Mouse (Mus musculus): ENCODE measurements at regions not wholly inside any gene's neighbourhood (a gene's known extent, or its start where the extent isn't known, plus 50 kb on each side); places are given as distances from the start of the nearest gene placed in this dataset.

DNA sequence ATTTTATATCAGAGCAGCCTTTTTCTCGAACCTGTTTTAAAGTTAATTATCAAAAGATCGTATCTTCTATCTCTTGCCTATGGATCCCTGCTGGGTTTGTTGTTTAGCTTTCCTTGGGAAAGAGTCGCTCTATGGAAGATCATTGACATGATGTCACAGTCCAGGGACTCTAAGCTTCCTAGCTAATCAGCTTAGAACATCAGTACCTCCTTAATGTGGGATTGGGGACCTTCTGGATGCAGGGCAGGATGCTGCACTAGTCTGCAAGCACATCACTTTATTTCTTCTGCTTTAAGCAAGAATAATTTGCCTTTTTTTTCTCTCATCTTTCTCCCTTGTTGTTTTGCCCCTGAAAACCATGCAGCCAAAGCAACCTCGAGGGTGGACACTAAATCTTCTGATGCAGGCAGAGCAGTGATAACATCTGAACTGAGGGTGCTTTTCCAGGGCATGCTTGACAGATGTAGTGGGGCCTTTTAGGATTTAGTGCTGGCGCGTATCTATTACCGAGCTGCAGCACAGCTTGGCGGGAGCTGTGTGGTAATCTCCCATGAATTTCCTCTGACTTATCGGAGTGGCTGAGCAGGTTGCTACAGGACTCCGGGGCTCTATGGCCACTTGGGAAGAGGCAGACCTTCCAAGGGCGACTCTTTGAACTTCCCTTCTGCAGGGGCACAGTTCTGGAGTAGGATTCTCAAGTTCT lies 425.0 kb downstream of the Bcl11a start:
- no peak for DNase-seq (ENCODE audit: low read depth in 2 of 2, low spot score in 2 of 2)

DNA sequence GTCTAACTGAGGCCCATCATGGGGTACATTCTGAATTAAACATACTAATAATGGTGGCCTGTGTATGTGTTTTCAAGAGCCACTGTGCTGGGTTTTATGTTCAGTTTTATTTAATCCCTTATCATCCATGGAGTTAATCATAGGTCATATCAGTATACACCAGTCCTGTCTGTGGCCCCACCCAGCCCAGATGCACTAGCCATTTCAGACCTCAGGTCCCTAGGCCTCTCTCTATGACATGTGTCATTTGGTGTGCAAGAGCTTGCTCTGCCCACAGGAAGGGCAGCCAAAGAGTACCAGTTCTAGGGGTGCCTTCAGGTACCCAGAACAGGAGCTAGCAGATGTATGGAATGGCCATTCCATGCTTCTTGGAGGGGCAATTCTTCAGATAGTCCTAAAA lies 437.7 kb downstream of the Bcl11a start:
- no peak for DNase-seq (ENCODE audit: low read depth in 2 of 2, low spot score in 2 of 2)

DNA sequence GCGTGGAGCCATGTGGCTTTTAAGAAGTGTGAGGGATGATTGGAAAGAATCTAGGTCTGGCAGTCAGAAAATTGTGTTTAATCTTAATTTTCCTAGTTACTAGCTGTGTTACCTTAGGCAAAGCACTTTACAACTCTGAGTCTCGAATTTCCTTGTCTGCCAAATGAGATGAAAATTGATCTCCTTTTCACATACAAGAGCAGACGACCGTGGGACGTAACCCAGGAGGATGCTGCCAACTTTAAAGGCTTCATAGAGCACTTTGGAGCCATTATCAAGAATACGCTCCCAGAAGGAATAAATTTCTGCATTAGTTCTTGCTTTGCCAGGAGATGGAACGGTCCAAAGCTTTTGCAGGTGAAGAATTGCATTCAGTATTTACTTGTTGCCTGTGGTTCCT lies 457.6 kb downstream of the Bcl11a start:
- DNase-seq (ENCODE audit: low read depth in 2 of 2, low spot score in 2 of 2) = no peak

DNA sequence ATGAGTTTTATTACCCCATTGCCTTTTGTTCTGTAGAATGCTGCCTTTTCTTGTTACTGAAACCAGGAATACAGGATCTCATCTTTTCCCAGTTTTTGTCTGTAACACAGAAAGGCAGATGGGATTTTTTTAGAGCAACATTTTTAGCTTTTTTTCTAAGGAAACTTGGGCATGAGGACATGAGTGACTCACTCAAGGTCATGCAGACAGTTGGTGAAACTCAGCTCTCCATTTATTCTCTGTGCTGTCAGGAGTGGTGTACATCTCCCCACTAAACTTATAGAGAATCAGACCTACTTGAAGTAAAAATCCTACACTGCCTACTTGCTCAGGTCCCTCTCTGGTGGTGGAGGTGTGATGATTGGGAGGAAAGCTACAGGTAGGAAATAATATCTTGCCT lies 459.9 kb downstream of the Bcl11a start:
- DNase-seq (ENCODE audit: low read depth in 2 of 2, low spot score in 2 of 2) = no peak

DNA sequence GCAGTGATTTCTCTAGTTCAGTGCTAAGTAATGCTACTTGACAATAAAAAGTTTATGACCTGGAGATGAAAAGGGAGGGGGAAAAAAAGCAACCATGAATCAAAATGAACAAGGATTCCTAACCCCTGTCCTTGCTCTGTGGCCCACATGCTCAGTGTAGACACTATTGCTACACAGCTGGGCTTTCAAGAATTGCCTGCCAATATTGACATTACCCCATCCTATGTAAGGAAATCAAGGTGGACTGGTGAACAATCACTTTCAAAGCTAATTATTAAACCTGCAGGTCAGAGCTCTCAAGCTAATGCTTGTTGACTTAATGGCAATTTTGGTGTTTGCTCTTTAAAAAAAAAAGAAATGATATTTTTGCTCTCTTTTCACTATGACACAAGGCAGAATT lies 491.8 kb downstream of the Bcl11a start:
- no peak for DNase-seq (ENCODE audit: low read depth in 2 of 2, low spot score in 2 of 2)

DNA sequence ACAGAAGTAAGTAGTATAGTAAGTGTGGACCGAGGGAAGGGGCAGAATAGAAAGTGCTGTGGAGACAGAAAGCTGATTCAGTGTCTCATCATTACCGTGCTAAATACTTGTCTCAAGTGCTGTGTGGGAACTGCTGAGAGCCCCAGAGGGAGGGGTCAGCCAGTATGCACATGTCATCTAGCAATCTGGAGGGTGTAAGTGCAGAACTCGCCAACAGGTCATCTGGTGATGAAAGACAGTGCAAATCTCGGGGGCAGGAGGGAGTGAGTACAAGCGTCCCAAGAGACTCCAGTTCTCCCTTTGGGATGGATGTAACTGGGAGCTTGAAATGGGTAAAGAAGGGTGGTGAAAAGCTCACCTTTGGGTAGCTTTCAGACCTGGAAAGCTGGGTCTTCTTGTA lies 535.7 kb downstream of the Bcl11a start:
- no peak for DNase-seq (ENCODE audit: low read depth in 2 of 2, low spot score in 2 of 2)

DNA sequence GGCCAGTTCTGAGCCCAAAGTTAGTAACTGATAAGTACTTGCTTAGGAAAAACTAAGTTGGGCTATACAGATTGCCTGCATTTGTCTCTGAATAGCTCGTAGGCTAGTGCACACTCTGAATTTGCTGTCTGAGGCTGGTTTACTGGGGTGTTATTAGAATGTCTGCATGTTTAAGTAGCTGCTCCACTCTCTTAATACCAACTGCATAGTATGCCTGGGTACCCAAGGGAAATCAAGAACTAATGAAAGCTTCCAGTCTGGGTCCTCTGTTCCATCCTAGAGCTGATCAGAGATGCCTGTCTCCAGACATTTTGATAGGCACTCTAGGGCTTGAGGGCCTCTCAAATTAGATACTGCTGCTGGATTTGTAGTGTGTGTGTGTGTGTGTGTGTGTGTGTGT lies 537.6 kb downstream of the Bcl11a start:
- DNase-seq (ENCODE audit: low read depth in 2 of 2, low spot score in 2 of 2) = no peak

DNA sequence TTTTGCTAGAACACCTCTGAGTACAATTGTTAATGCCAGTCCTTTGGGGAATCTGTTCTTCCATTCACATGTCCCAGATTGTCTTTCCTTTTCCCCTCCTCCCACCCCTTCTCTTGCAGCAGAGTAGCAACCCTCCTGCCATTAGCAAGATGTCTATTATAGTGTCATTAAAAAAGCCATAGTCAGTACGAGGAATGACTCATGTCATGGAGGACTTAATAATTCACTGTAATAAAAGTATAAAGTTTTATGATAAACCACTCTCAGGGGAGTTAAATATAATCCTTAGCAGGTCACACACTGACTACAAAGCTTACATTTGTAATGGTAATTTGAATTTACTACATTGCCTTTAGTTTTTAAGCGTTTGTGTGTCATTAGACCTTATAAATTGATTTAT lies 540.7 kb downstream of the Bcl11a start:
- no peak for DNase-seq (ENCODE audit: low read depth in 2 of 2, low spot score in 2 of 2)

DNA sequence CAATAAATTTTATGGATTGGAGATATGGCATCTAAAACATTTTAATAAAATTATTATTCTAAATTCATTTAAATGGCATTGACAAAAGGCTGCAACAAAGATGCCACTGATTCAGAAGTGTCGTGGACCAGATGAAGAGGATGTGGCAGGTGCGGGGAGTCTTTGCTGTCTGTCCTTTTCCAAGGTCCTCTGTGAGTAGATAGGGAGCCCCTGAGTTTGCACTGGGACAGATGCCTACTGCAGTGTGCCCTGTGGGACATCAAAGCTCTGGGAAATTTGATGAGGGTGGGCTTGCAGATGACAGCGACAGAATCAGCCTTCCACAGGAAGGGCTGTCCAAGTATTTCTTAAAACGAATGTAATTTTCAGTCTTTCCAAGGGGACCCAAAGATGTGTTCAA lies 541.2 kb downstream of the Bcl11a start:
- no peak for DNase-seq (ENCODE audit: low read depth in 2 of 2, low spot score in 2 of 2)

DNA sequence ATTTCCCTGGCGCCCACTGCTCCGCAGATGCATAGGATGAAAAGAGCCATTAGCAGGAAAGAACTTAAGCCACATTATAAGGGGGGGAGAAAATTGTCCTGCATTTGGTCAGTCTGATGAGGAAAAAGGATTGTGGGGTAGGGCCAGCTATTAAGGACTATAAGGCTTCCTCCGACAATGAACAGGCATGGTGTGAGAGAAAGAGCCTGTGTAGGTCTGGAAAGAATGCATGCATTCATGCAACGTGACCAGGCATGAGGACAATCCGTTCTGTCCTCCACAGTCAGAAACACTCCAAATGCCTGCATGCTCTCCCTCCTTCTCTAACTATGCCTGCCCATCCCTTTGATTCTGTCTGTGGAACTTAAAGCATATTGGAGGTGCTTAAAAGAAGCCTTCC lies 550.8 kb downstream of the Bcl11a start:
- DNase-seq (ENCODE audit: low read depth in 2 of 2, low spot score in 2 of 2) = no peak

DNA sequence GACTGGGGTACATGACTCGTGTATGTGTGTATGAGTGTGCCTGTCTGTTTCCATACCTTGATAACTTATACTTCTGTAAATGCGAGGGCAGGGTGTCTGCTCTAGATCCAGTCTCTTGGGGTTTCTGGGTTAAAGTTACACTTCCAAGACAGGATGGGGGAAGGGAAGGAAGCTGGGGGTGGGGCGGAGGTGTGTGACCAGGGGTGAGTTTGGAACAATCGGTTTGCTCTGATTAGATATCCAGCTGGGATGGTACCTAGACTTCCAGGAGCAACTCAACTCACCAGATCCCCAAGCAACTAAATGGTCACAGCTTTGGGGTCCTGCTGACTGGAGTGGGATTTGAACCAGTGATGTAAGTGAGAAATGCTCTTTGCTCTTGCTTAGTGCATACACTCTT lies 551.6 kb downstream of the Bcl11a start:
- DNase-seq (ENCODE audit: low read depth in 2 of 2, low spot score in 2 of 2) = no peak

DNA sequence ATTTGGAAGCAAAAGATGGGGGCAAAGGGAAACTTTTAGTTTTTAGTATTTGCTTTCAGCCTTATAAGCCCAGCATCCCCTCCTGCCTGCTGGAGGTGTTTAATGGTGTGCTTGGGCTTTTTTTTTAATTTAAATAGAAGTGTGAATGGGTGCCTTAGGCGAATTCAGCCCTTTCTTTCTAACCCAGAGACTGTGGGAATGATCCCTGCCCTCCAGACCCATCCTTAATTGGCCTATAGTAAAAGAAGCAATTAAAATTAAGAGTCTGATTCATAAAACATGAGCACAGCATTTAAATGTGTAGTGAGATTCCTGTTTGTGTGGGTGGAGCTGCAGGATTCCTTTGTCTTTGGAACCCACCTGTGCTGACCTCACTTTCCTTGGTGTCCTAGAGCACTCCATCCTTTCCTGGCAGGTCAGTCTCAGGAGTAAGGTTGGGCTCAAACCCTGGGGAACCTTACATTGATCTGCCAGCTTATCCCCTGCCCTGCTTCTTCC lies 552.6 kb downstream of the Bcl11a start:
- no peak for DNase-seq (ENCODE audit: low read depth in 2 of 2, low spot score in 2 of 2)

DNA sequence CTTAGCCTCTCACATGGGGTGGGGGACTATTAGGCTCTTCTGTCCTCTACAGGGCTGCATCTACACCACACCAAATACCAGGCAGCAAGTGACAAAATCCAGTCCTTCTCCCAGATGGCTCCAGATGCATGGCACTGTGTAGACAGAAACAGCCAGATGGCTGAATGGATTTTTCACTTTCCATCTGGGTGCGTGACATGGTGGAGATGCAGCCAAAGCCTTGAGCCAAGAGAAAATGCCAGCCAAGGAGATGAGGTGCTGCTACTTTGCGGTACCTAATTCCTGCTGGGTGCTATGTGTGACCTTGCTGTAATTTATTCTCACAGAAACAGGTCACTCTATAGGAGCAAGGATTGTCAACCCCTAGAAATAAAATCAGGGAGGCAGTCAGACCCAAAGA lies 553.8 kb downstream of the Bcl11a start:
- no peak for DNase-seq (ENCODE audit: low read depth in 2 of 2, low spot score in 2 of 2)

DNA sequence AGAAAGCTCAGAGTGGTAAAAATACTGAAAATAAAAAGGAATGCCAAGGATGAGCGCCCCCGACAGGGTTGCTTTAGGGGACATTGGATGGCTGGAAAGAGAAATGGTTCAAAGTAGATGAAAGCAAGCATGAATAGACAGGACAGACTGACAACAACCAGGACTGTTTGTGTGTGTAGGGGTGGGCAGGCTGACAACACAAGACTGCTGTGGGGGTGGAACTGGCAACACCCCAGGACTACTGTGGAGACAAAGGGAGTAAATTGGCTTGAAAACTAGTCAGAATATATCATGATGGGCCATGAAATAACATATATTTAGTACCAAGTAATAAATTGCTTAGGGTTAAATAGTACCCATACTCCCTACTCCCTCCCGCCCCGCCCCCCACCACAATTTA lies 558.9 kb downstream of the Bcl11a start:
- DNase-seq (ENCODE audit: low read depth in 2 of 2, low spot score in 2 of 2) = no peak

DNA sequence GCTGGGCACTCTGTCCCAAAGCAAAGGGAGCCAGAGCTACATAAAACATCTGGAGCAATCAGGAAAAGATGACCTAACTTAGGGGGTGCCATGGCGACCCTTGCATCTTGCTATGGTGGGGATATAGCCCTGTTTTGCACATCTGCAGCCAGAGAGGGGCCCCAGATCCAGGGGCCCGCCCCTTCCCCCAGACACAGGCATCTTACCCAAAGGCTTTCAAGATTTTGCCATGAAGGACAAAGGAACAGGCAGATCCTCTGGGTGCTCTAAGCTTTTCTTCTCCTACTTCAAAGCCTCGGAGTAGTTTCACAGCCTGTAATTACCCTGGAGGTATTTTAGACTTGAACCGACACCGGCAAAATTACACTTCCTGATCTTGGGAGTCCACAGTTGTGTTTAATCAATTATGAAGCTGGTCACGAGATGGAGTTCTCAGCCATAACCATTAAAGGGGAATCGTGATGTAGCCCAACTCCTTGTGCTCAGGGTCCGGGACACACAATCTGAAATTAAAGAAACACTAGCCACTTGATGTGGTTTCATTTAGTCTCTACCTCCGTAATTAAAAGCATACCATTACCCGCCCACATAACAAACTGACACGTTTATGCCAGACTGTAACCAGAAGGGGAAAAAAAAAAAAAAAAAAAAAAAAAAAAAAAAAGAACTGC lies 565.7 kb downstream of the Bcl11a start:
- DNase-seq (ENCODE audit: low read depth in 2 of 2, low spot score in 2 of 2) = no peak

DNA sequence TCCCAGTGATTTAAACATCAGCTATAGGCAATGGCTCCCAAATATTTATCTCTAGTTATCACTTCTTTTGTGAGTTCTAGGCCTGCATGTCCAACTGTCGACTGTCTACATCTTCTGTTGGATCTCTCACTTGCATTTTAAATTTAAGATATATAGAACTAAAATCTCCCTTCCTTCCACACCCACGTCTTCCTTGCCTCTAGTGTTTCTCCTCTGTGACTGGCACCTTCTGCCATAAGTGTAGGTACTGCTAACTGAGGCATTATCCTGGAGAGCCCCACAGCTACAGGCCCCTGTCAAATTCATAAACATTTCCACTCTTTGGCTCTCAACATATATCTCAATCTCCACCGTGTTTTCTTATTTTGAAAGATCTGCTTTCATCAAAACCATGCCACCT lies 575.0 kb downstream of the Bcl11a start:
- no peak for DNase-seq (ENCODE audit: low read depth in 2 of 2, low spot score in 2 of 2)

DNA sequence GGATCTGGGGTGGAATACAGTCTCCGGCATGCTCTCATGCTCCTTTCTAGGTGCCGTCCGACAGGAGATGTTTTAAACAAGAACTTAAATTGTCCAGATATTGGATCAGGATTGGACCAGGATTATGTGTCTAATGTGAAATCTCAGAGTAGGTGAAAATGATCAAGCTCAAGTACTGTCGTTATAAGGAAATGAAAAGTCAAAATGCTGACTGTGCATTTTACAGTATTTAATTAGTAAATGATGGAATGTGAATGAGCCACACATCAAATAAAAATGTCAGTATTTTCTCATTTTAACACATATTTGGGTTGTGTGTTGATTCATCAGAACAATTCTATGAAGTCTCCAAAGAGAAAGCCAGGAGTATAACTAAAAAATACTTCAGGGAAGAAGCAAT lies 586.2 kb downstream of the Bcl11a start:
- no peak for DNase-seq (ENCODE audit: low read depth in 2 of 2, low spot score in 2 of 2)

DNA sequence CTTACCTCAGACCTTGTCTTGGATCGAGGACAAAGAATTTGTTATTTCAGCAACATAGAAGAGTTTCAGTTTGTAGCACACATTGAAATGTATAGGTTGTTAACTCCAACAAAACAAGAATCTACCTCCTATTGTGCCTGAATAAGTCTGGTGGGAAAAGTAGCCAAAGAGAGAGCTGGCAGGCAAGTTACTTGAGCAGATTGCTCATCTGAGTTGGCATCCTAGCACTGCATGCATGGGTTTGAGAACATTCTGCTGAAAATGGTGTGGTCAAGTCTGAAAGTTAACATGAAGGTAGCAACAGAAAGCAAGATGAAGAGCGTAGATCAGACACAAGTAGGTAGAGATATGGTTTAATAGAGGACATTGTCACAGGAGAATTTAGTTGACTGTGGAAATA lies 587.5 kb downstream of the Bcl11a start:
- no peak for DNase-seq (ENCODE audit: low read depth in 2 of 2, low spot score in 2 of 2)

DNA sequence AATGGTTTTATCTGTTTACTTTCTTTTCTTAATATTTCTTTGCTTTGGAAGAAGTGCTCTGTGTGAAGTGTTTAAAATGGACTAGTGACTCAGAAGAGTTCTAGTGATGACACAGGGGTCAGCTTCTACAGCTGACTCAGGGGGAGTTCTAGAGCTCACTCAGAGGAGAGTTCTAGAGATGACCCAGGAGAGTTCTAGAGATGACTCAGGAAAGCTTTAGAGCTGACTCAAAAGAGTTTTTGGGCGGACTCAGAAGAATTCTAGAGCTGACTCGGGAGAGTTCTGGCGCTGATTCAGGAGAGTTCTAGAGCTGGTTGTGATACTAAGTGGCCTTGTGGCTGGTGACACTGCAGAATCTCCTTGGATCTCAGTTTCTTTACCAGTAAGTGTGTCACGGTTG lies 593.8 kb downstream of the Bcl11a start:
- DNase-seq (ENCODE audit: low read depth in 2 of 2, low spot score in 2 of 2) = no peak

DNA sequence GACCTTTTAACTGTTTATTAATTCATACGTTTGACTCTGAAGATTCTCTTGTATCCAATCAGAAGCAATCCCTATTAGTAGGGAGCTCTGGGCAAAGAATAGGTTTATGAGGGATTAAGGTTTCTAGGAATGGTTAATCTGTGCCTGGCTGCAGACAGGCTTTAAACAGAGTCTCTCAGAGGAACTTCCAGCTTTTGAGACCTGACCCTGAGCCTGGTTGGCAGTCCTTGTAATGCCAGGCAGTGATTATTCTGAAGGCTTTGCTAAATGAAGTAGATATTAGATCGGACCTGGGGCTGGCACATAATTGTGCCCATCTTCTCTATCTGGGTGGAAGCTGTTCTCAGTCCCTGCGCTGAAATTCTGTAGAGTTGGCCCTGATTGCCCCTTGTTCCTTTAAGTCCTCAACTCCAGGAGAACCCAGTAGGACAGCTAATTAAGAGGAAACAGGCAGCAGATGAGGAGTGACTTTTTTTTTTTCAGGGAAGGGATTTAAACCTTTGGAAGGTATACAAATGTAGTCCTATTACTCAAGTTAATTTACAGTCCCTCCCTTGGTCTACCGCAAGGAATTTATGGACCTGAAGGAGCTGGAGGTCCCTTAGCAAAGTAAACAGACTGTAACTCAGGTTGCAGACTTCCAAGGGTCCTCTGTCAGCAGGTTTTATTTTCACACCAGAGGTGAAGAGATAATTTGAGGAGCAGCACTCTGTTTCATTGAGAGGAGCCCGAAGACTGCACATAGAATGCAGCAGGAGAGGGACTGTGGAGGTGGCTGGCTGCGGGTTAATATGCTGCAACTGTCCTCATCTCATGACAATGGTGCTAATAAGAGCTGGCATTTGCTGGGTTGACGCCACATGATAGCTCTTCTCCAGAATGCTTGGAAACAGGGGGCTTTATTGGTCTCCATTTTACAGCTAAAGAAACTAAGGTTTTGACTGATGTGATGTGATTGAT lies 595.7 kb downstream of the Bcl11a start:
- no peak for DNase-seq (ENCODE audit: low read depth in 2 of 2, low spot score in 2 of 2)

DNA sequence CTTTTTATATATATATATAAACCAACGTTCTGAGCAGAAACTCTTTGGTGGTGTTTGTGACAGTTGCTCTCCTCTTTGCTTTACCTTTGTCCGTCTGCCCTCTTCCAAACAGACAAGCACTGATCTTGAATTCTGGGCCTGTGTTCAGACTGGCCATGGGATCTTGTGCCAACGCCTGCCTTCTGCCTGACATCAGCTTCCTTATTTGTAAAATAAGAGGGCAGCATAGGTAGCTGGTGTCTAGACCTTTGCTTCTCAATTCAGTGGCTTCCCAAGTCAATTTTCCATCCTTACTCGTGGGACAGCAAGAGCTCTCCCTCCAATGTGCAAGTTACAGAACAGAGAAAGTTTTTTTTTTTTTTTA lies 596.3 kb downstream of the Bcl11a start:
- no peak for DNase-seq (ENCODE audit: low read depth in 2 of 2, low spot score in 2 of 2)

DNA sequence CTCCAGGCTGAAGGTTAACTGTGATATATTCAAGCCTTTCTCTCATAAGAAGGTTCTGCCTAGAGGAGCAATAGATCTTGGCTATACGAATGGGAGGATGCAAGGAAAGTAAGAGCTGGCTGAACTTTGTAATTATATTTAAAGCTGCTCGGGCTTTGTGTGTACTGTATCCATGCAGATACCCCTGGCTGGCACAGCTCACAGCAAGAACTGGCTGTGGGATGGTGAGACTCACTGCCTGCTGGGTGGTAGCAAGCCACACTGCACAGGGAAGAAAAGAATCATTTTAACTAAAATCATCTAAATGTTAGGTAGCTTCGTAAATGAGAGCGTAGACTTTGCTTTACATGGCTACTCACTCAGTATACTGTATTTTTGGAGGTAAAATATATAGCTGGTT lies 599.2 kb downstream of the Bcl11a start:
- DNase-seq (ENCODE audit: low read depth in 2 of 2, low spot score in 2 of 2) = no peak

Data from CD8-positive naive resting alpha-beta T cell, adult 2 months (primary cell).